Mouse (Mus musculus) hindbrain, embryonic 16.5 days (tissue): ENCODE data around the gene Gm20075. TPM values are rescaled to one million over a fixed set of nuclear protein-coding genes. Genes with fewer than 3 reads are reported as not detected.

Source experiments
- polyA plus RNA-seq: library from polyadenylated mRNA; unstranded; fragments of >200 nt; fragmentation: Nextera tagmentation; extraction: Ambion mirVana; gene quantifications from 2 replicates; pipeline ENCODE4 v1.2.1, GENCODE M21; 2015

Gene Gm20075
- polyA plus RNA-seq, 1 experiment from 2014 or later = 29.8 TPM

Other genes starting within 250 kb of the Gm20075 start
- 3.5 and 3.8 TPM in 2 replicates for gene Iqgap2, start 189.5 kb downstream of the Gm20075 start, polyA plus RNA-seq
- gene Gm17190, start 678 bp upstream of the Gm20075 start, polyA plus RNA-seq = 0.39 and 0.40 TPM in 2 replicates
- gene Sv2c, start 51.2 kb upstream of the Gm20075 start, polyA plus RNA-seq = 35.2 and 35.6 TPM in 2 replicates